Mouse (Mus musculus): ENCODE results near the gene Gm20696.

The Gm20696 gene

DNA sequence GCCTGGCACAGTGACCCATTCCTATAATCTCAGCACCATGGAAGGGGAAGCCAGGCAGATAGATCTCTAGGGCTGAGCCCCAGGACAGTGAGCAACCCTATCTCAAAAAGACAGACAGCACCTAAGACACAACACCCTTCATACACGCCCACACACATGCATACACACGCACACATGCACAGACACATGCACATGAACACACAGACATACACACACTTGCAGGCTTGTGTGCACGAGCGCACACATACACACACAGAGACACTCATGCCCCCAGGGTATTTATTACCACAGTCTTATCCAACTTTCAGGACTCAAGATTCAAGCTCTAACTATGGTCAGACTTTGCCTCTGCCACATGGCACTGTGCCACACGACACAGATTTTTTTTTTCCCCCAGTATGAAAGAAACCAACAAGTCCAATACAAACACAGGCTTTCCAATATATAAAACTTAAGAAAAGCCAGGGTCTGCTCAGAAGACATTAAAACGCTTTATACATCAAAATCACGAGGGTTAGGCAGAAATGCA lies 182.3 kb downstream of the Gm20696 start:
- no peak for DNase-seq (ENCODE audit: low spot score in 2 of 2)

DNA sequence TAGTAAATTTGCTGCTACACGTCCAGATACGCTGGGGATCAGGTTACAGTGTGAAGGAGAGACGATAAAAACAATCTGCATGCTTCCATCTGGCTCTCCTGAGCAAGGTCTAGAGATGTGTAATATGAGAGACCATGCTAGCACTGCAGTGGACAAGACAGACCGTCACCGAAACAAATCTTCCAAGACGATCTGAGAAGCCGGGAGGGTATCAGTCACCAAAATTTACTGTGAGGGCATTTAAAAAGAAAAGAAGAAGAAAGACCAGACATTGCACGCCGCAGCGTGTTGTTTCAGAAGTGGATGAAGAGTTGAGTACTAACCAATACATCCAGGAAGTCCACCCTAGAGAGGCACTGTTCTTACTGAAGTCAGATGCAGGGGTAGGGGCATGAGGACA lies 183.0 kb downstream of the Gm20696 start:
- no peak for DNase-seq (ENCODE audit: low spot score in 2 of 2)

DNA sequence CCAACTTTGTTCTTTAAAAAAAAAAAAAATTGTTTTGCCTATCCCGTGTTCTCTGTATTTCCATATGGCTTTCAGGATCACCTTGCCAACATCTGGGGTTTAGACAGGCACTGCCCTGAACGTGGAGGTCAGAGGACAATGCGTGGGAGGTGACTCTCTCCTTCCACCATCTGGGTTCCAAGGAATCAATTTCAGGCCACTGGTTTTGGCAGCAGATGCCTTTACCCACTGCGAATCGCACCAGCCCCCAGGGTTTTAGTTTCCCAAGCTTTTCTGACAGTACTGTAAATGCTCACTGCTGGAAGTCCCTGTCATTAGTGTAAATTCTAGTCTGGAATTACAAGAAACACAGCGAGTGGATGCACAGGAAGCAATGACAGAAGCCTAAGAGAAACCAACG lies 185.0 kb downstream of the Gm20696 start:
- DNase-seq (ENCODE audit: low spot score in 2 of 2), result no peak

DNA sequence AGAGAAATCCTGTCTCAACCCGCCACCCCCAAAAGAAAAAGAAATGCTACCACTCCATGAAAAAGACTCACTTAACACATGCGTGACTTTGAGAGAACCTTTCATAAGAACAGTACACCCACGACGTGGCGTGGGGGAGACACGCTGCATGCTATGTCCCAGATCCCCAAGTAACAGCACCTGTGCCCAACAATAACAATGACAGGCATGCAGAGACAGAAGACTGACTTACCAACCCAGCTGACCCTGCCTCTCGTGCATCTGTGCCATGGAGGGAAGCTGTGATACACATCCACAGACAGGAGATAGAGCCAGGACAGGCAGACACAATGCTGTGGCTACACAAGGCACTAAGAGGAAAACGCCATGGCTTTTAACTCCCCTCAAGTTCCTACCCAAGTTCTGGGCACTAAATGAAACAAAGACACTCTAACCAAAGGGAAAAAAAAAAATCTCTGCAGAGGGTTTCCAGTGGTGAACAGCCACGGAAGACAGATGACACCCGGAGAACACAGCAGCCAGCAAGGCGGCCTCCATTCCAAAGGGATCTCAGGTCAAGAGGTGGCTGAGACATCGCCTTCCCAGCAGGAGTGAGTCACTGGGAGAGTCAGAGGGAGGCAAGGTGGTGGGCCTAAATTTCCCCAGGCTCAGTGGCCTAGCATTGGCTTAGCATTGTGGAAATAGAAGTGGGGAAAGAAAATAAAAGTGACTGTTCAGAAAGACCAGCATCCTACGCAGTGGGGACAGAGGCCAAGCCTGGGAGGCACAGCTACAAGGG lies 187.5 kb downstream of the Gm20696 start:
- DNase-seq (ENCODE audit: low spot score in 2 of 2), result no peak

DNA sequence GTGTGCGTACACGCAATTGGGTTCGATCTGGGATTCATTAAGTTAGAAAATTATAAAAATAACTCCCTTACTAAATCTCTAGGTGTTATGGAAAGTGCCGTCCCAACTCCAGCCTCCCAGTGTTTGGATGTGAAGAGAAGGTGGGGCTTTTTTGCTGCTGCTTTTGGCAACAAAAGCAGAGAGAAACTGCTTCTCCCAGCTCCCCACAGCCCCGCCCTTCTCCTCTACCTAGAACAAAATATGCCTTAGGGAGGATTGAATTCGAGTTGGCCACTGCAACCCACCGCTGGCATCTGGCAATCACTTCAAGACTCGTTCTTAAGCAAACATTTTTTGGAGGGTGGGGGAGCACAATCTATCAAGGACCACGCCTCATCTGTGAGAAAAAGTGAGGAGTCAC lies 191.6 kb downstream of the Gm20696 start:
- DNase-seq (ENCODE audit: low spot score in 2 of 2), result no peak

DNA sequence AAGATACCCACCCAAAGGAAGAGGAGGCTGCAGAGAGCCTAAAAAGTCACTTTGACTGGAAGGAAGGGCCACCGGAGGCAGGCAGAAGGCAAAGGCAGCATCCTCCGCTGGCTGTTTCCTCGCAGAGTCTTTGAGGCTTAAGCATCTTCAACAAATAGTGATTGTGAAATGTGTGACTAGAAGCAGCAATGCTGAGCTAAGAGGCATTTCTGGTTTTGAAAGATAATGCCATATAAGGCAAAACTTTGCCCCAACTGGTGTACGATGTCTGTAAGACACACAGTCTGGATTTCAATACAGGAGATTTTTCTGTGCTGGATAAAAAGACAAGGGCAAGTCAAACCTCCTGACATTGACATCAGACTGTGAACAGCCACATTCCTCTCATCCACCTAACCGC lies 195.7 kb downstream of the Gm20696 start:
- no peak for DNase-seq (ENCODE audit: low spot score in 2 of 2)

DNA sequence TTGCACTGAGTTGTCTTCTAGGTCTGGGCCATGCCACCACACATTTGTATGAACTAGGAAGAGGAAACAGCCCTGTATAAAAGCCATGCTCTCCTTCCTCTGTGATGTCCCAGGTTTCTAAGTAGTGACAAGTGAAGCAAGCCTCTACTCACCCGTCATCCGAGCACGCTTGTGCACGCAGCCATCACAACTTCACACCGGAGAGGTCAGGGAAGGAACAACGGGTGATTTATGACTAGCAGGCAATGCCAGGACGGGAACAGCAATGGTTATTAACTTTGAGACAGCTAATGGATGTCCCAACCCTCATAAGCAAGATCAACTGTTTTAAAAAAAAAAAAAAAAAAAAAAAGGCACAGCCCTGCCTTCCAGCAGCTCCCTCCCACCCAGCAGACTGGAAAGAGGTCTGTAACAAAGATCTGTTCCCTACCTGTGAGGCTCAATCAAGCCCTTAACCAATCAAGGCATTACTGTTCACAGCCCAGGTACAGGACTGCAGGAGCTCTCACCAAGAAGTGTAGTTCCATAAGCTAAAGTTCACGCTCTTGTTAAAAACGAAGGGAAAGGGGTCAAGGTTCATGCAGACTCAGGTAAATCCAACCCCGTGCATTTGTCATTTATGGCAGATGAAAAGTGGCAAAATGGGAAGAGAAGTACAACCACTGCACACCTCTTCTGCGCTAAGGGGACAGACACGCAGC lies 197.3 kb downstream of the Gm20696 start:
- DNase-seq (ENCODE audit: low spot score in 2 of 2), result no peak

DNA sequence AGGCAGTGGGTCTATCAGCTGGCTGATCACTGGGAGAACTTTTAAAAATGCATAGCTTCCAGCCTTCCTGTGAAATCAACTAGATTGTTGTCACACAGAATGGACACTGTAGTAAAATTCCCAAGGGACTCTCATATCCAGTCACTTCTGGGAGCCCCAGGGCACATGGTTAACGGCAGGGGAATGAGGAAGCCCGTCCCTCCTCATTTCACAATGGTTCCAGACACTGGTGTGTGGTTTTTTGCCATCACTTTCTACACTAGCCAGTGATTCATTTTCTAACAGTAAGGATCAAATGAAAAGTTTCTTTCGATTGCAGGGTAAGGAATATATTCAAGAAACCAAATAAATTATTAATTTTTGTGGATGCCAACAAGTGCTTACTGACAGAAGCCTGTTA lies 198.8 kb downstream of the Gm20696 start:
- no peak for DNase-seq (ENCODE audit: low spot score in 2 of 2)

DNA sequence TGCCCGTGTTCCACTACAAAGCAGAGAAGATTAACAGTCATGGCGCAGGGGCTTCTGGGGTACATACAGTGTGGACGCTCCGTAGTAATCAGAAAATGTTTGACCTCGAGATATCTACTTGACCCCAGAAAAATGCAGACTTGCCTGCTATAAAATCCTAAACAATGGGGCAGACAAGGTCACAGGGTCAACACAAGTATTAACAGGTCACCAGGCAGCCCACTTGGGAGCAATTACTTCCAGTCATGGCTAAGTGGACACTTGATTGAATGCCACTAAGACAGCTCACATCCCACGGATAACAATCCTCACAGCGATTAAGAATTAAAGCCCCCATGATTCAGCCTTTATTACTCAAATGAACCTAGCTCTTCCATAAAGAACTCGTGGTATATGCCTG lies 199.5 kb downstream of the Gm20696 start:
- no peak for DNase-seq (ENCODE audit: low spot score in 2 of 2)

DNA sequence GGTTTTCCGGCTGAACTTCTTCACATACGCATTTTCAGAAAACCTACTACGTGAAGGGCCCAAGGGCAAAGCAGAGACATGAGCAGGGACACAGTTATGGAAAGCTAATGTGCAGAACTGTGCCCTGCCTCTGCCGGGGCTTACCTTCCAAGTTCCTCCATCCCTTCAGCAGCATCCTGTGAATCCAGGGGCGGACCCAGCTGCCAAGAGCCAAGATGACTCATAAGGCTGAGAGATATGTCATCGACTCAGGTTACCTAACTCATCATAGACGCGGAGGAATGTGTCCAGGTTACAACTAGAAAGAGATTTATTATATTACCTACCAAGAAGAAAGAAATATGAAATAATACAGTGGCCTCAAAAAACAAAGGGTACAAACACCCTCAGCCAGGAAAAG lies 200.2 kb downstream of the Gm20696 start:
- DNase-seq (ENCODE audit: low spot score in 2 of 2), result no peak

DNA sequence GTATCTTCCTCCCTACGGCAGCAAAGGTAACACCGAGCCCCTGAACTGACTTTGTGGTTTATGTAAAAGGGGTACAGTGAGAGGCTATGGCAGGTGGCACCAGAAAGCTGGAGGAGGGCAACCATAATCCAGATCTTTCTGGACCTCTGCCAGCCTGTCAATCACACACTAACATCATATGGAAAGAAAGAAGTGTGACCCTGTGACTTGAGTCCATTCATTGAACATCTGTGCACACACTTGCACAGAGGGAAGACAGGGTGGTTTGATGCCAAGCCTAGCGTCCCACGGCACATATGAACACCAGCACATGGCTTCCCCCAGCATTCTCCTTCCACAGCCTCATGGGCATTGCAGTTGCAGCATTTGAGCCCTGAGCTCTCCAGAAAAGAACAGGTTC lies 202.1 kb downstream of the Gm20696 start:
- DNase-seq (ENCODE audit: low spot score in 2 of 2), result no peak

DNA sequence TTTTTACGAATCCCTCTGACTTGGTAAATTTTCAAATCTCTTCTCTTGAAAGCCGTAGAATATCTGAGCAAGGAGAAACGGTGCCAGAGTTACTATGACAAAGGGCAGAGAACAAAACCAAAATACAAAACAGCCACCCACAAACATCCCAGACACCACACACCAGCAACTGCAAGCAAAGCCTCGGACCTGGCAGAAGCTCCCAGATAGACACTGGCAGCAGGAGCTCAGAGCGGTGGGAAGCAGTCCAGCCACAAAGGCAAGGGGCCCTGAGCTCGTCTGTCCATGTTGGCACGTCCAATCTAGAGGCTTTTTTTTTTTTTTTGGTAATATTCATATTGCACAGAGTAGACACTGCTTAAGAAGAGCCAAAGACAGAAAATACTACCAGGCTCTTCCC lies 202.7 kb downstream of the Gm20696 start:
- no peak for DNase-seq (ENCODE audit: low spot score in 2 of 2)

DNA sequence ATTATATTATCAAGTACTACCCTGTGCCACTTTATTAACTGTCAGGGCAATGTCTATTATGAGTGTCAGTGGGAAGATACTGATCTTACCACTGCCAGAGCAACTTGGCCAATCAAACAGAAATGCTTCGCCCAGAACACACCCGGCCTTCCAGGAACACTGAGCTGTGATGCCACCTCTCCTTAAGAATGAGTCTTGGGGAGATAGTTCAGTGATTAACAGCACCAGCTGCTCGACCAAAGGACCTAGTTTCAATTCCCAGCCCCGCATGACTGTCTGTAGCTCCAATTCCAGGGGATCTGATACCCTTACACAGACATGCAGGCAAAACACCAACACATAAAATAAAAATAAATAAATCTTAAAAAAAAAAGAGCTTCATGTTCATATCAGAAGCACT lies 207.8 kb downstream of the Gm20696 start:
- DNase-seq (ENCODE audit: low spot score in 2 of 2), result no peak

DNA sequence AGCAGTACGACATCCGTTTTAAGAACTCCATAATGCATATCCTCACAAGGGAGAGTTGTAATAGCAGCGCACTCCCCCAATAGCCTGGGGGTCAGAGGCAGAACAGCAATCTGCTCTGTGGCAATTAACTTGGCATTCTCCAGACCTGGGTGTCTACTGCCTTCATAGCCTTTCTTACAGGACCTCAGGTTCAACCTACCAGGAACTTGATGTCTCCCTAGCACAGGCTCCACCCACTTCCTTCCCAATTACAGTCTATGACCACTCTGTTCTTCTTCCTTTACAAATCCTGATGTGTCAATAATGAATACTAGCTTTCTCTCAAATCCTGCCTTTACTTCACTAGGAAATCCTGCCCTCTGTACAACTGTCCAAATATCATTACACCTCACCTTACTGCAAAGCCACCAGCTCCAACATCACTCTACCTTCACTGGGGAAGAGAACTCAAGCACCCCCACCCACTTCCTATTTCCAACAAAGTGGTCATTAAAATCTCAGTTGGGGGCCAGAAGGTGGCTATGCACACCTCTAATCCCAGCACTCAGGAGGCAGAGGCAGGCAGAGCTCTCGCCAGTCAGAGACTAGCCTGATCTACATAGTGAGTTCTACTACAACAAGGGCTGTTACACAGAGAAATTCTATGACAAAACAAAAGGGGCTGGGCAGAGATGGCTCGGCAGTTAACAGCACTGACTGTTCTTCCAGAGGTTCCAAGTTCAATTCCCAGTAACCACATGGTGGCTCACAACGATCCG lies 212.7 kb downstream of the Gm20696 start:
- no peak for DNase-seq (ENCODE audit: low spot score in 2 of 2)

DNA sequence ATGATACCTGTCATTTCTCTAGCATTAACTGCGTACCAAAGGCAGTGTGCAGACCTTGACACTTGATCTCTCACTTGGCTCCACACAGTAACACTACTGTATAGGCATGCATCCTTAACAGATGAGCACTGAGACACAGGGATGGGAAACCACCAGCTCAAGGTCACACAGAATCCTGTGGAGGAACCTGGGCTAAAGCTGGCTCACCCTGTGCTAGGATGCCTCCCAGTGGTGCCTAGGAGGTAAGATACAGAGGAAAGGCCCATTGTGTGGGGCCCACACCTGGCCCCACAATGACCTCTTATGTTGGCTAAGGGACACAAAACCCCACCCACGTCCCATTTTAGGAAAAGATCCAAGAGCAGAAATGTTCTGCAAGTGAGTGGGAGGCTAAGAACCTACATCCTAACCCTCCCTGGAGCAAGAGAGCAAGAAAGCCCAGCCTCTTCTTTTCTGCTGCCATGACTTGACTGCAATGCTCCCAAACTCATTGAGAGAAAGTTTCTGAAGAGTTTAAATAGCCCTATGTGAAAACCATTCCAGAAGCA lies 213.9 kb downstream of the Gm20696 start:
- DNase-seq (ENCODE audit: low spot score in 2 of 2), result peak in 1 of 2 experiments; percentile 20

DNA sequence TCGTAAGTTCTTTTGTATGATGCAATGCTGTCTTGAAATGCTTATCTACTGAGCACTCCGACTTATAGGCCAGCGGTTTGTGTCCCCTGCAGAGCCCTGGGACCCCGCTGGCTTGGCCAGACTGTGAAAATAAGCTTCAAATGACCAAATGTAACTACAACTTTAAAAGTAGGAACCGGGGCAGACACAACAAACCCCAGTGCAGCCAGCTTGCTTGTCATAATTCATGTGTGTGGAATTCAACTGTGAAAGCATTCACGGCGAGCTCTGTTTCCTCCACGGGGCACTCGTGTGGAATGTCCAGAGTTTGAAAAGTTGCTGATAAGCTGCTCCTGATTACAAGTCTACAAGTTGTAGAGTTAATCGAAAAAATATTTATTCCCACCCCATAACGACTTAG lies 215.1 kb downstream of the Gm20696 start:
- no peak for DNase-seq (ENCODE audit: low spot score in 2 of 2)

DNA sequence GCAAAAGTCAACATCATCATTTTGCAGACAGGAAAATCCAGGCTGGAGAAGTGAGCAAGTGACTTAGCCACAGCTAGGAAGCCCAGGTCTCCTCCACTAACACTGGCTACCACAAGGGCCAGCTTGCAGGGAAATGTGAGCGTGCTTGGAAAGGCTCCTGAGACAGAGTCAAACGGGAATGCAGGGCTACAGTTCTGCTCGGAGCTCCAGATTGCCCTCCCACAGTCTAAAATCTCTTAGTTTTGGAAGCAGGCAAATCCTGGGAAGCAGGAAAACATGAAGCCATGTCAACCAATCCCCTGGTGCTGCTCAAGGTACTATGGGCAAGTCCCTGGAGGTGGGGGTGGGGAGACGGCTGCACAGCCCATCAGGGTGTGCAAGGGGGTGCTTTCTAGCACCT lies 219.2 kb downstream of the Gm20696 start:
- DNase-seq (ENCODE audit: low spot score in 2 of 2), result no peak

DNA sequence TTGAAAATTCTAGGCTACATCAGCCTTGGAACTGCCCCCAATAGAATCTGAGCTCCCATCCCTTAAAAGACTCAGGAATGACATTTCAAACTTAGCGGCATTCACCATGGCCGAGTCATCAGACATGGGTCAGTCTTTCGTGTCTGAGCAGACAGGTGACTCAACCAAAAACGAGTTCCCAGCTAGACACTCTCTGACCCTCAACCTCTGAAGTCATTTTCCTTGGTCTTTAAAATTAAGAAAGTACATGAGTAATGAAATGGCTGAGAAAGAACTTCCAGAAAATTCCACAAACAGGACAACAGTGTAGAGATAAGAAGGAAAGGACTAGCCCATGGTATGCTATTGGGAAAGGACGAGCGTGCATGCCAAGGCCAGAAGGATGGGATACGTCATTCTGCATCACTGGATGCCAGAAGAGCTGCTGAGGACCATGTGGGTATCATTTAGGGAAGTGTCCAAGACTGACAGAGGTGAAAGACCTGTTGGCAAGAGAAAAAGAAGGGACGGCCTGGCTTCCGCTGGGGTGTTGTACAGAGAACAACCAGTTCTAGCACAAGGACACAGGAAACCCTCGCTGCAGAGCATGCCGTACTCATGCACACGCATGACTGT lies 219.7 kb downstream of the Gm20696 start:
- DNase-seq (ENCODE audit: low spot score in 2 of 2), result no peak

DNA sequence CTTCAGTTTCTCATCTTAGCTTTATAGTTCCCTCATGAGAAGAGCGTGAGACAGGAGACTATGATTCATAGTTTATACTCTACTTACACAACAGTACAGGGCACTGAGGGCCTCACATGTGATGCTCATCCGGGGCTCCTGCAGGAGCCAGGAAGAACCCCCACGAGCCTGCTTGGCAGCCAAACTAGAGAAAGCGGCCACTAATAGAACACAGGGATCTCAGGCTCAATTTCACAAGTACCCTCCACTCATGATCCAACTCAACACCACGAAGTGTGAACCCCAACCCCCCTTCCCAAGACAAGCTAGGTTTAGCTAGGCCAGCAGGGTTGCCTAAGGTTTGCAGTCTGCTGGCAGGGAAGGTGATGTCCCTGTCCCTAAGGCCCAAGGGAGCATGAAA lies 223.1 kb downstream of the Gm20696 start:
- DNase-seq (ENCODE audit: low spot score in 2 of 2), result no peak

DNA sequence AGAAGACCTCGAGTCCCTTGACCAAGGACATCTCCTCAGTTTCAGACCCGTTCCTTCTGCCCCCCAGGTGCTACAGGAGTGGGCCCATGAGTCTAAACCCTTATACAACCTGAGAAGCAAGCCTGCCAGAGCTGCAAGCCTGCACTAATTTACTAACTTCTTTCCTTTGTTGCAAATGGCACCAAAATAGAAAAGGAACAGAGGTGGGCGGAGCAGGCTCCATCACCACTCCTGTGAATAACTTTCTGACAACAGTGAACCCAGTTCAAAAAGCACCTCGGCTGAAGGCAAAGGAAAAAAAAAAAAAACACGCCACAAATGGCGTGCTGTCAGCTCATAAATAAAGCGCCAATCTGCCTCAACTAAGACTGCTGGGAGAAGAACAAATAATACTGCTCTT lies 225.5 kb downstream of the Gm20696 start:
- no peak for DNase-seq (ENCODE audit: low spot score in 2 of 2)

DNA sequence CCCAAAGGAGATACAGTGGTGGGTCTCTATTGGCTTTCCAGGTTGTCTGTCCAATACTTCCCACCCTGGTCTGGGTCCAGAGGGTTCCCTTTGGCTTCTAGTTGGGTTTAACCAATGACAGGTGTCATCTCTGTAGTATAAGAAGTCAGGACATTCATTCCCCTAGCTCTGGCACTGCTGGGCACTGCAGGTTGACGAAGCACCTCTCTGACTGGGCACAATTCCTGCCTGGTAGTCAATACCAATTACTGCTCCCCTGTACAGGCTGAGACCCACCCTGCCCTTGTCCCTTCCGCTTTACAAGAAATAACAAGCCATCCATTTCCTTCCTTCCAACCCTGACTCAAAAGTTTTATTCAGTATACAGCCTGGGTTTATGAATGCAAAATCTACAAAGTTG lies 226.0 kb downstream of the Gm20696 start:
- no peak for DNase-seq (ENCODE audit: low spot score in 2 of 2)

DNA sequence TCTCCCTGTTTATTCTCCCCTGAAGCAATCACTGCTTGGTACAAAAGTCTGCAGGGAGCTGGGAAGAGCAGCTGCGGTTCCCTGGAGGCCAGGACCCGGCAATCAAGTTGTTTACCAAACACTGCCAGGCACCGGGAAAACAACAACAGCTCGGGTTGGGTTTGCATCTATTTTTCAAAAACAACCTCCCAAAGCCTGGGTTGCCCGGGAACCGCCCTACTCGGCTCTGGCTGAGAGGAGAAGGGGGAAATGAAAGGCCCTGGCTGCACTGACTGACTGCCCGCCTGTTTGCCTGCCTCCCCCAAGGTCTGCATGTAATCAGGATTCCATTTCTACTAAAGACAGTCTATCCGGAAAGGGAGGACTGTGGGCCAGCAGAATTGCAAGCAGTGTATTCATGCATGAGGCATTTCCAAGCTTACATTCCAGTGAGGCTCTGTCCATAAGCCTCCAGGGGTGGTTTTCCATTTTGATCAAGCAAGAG lies 226.7 kb downstream of the Gm20696 start:
- DNase-seq (ENCODE audit: low spot score in 2 of 2), result no peak
